Mouse (Mus musculus) MEL (cell line): ENCODE measurements around the gene Zswim7. TPM values are rescaled to one million over a fixed set of nuclear protein-coding genes. Genes with fewer than 3 reads are reported as not detected.

Experiments used
- DNase-seq: peaks from one replicate; pipeline ENCODE4 v3.0.0; 2011; ENCODE audit warnings: low read depth, low spot score
- H3K27ac ChIP-seq: 2 replicates; pipeline ENCODE4 v1.5.1; 2012; ENCODE audit warnings: low read depth, mild to moderate bottlenecking, control low read depth, low read length, moderate library complexity; ENCODE audit not compliant: control insufficient read depth
- H3K27me3 ChIP-seq, 2 experiments: fragments of 150-350 bp in 1 of 2; sonication (generic) in 1 of 2; 2 replicates each; pipeline ENCODE4 v1.6.1; 2012; ENCODE audit warnings: low read length in 2 of 2, mild to moderate bottlenecking in 2 of 2, improper control_type of control experiment in 1 of 2, moderate library complexity in 1 of 2; ENCODE audit not compliant: insufficient read depth in 2 of 2, control insufficient read depth in 1 of 2
- H3K36me3 ChIP-seq, 2 experiments: 2 replicates each; pipeline ENCODE4 v1.6.1; 2012 to 2014; ENCODE audit warnings: low read length in 2 of 2, improper control_type of control experiment in 1 of 2, inconsistent platforms in 1 of 2, mild to moderate bottlenecking in 1 of 2; ENCODE audit not compliant: insufficient read depth in 2 of 2, control insufficient read depth in 1 of 2
- H3K4me1 ChIP-seq, 2 experiments: fragments of 150-350 bp in 1 of 2; sonication (generic) in 1 of 2; 2 replicates each; pipeline ENCODE4 v1.6.1; 2012; ENCODE audit warnings: low read length in 2 of 2, improper control_type of control experiment in 1 of 2, mild to moderate bottlenecking in 1 of 2; ENCODE audit not compliant: insufficient read depth in 2 of 2, control insufficient read depth in 1 of 2
- H3K4me3 ChIP-seq, 2 experiments: fragments of 150-350 bp in 1 of 2; sonication (generic) in 1 of 2; 2 replicates each; pipeline ENCODE4 v1.5.1; 2012; ENCODE audit warnings: low read depth in 2 of 2, low read length in 2 of 2, mild to moderate bottlenecking in 2 of 2, moderate library complexity in 2 of 2, control low read depth in 1 of 2, improper control_type of control experiment in 1 of 2; ENCODE audit not compliant: control insufficient read depth in 1 of 2, insufficient read depth in 1 of 2
- H3K79me2 ChIP-seq: 2 replicates; pipeline ENCODE4 v1.6.1; 2012; ENCODE audit warnings: mild to moderate bottlenecking, low read length, moderate library complexity; ENCODE audit not compliant: control insufficient read depth, poor library complexity, insufficient read depth
- H3K9ac ChIP-seq: 2 replicates; pipeline ENCODE4 v1.6.1; 2012; ENCODE audit warnings: low read depth, mild to moderate bottlenecking, control low read depth, low read length, moderate library complexity; ENCODE audit not compliant: control insufficient read depth, poor library complexity, severe bottlenecking
- H3K9me3 ChIP-seq: fragments of 150-350 bp; sonication (generic); replicated peaks from 2 replicates; pipeline ENCODE4 v1.6.1; 2012; ENCODE audit warnings: mild to moderate bottlenecking, low read length, improper control_type of control experiment, moderate library complexity; ENCODE audit not compliant: insufficient read depth
- BHLHE40 ChIP-seq: IDR thresholded peaks from 2 replicates; pipeline ENCODE4 v1.6.1; 2012; ENCODE audit warnings: low read depth, mild to moderate bottlenecking, inconsistent platforms, low read length, improper control_type of control experiment, borderline replicate concordance
- CHD1 ChIP-seq: IDR thresholded peaks from 2 replicates; pipeline ENCODE4 v1.6.1; 2012; ENCODE audit warnings: low read depth, mild to moderate bottlenecking, inconsistent platforms, low read length, improper control_type of control experiment
- CHD2 ChIP-seq: IDR thresholded peaks from 2 replicates; pipeline ENCODE4 v1.6.1; 2011; ENCODE audit warnings: low read length, improper control_type of control experiment
- CTCF ChIP-seq, 3 experiments: IDR thresholded peaks in 2 of 3; conservative IDR thresholded peaks in 1 of 3; 2 replicates each; pipeline ENCODE4 v1.5.1; 2011 to 2012; ENCODE audit warnings: low read length in 3 of 3, low read depth in 2 of 3, mild to moderate bottlenecking in 2 of 3, improper control_type of control experiment in 1 of 3, inconsistent platforms in 1 of 3, mixed read lengths in 1 of 3, moderate library complexity in 1 of 3; ENCODE audit not compliant: control insufficient read depth in 1 of 3, insufficient read depth in 1 of 3, poor library complexity in 1 of 3, severe bottlenecking in 1 of 3
- E2F4 ChIP-seq: IDR thresholded peaks from 2 replicates; pipeline ENCODE4 v1.6.1; 2011; ENCODE audit warnings: low read depth, low read length, improper control_type of control experiment, borderline replicate concordance
- ELF1 ChIP-seq: IDR thresholded peaks from 2 replicates; pipeline ENCODE4 v1.6.1; 2014; ENCODE audit warnings: low read depth, mild to moderate bottlenecking, inconsistent platforms, low read length, improper control_type of control experiment, moderate library complexity
- EP300 ChIP-seq, 2 experiments: IDR thresholded peaks; 2 replicates each; pipeline ENCODE4 v1.6.1; 2011; ENCODE audit warnings: improper control_type of control experiment in 2 of 2, low read length in 2 of 2, low read depth in 1 of 2, mild to moderate bottlenecking in 1 of 2
- ETS1 ChIP-seq: IDR thresholded peaks from 2 replicates; pipeline ENCODE4 v1.6.1; 2012; ENCODE audit warnings: low read depth, mild to moderate bottlenecking, inconsistent platforms, low read length, improper control_type of control experiment, moderate library complexity
- GABPA ChIP-seq: IDR thresholded peaks from 2 replicates; pipeline ENCODE4 v1.6.1; 2012; ENCODE audit warnings: low read depth, mild to moderate bottlenecking, inconsistent platforms, low read length, improper control_type of control experiment, moderate library complexity
- GATA1 ChIP-seq: IDR thresholded peaks from 2 replicates; pipeline ENCODE4 v1.6.1; 2011; ENCODE audit warnings: low read depth, low read length, improper control_type of control experiment
- HCFC1 ChIP-seq: IDR thresholded peaks from 2 replicates; pipeline ENCODE4 v1.6.1; 2012; ENCODE audit warnings: low read depth, mild to moderate bottlenecking, inconsistent platforms, low read length, improper control_type of control experiment, moderate library complexity
- KAT2A ChIP-seq: conservative IDR thresholded peaks from 2 replicates; pipeline ENCODE4 v1.6.1; 2012; ENCODE audit warnings: low read depth, low read length, improper control_type of control experiment, inconsistent platforms
- MAX ChIP-seq: IDR thresholded peaks from 2 replicates; pipeline ENCODE4 v1.6.1; 2011; ENCODE audit warnings: low read length, improper control_type of control experiment
- MEF2A ChIP-seq: IDR thresholded peaks from 2 replicates; pipeline ENCODE4 v1.6.1; 2014; ENCODE audit warnings: low read depth, mild to moderate bottlenecking, inconsistent platforms, low read length, improper control_type of control experiment; ENCODE audit not compliant: poor library complexity, insufficient replicate concordance, severe bottlenecking; ENCODE audit errors: extremely low read depth
- MXI1 ChIP-seq: IDR thresholded peaks from 2 replicates; pipeline ENCODE4 v1.6.1; 2011; ENCODE audit warnings: mild to moderate bottlenecking, low read depth, low read length, improper control_type of control experiment
- MYB ChIP-seq: IDR thresholded peaks from 2 replicates; pipeline ENCODE4 v1.6.1; 2011; ENCODE audit warnings: mild to moderate bottlenecking, low read depth, low read length, improper control_type of control experiment
- MYC ChIP-seq: IDR thresholded peaks from 2 replicates; pipeline ENCODE4 v1.6.1; 2011; ENCODE audit warnings: low read depth, mild to moderate bottlenecking, low read length, improper control_type of control experiment, moderate library complexity
- NELFE ChIP-seq: IDR thresholded peaks from 2 replicates; pipeline ENCODE4 v1.6.1; 2011; ENCODE audit warnings: low read depth, low read length, improper control_type of control experiment
- NRF1 ChIP-seq: IDR thresholded peaks from 2 replicates; pipeline ENCODE4 v1.6.1; 2014; ENCODE audit warnings: low read depth, mild to moderate bottlenecking, inconsistent platforms, low read length, improper control_type of control experiment, moderate library complexity; ENCODE audit not compliant: poor library complexity, insufficient read depth, severe bottlenecking
- POLR2A ChIP-seq, 2 experiments: IDR thresholded peaks; 2 replicates each; pipeline ENCODE4 v1.6.1; 2011 to 2012; ENCODE audit warnings: low read length in 2 of 2, mild to moderate bottlenecking in 2 of 2, control low read depth in 1 of 2, improper control_type of control experiment in 1 of 2, low read depth in 1 of 2, moderate library complexity in 1 of 2; ENCODE audit not compliant: control insufficient read depth in 1 of 2, insufficient read depth in 1 of 2, poor library complexity in 1 of 2
- POLR2AphosphoS2 ChIP-seq: IDR thresholded peaks from 2 replicates; pipeline ENCODE4 v1.6.1; 2011; ENCODE audit warnings: low read length, improper control_type of control experiment
- POLR2AphosphoS5 ChIP-seq: IDR thresholded peaks from 2 replicates; pipeline ENCODE4 v1.6.1; 2012; ENCODE audit warnings: low read depth, borderline replicate concordance, mild to moderate bottlenecking, inconsistent platforms, low read length, moderate library complexity, mixed read lengths
- RAD21 ChIP-seq: IDR thresholded peaks from 2 replicates; pipeline ENCODE4 v1.6.1; 2011; ENCODE audit warnings: mild to moderate bottlenecking, low read depth, low read length, improper control_type of control experiment
- RCOR1 ChIP-seq: IDR thresholded peaks from 2 replicates; pipeline ENCODE4 v1.6.1; 2012; ENCODE audit warnings: low read depth, mild to moderate bottlenecking, inconsistent platforms, low read length, improper control_type of control experiment
- SIN3A ChIP-seq: IDR thresholded peaks from 2 replicates; pipeline ENCODE4 v1.6.1; 2012; ENCODE audit warnings: low read length, improper control_type of control experiment, inconsistent platforms
- SMC3 ChIP-seq: IDR thresholded peaks from 2 replicates; pipeline ENCODE4 v1.6.1; 2011; ENCODE audit warnings: low read depth, low read length, improper control_type of control experiment
- TAL1 ChIP-seq: IDR thresholded peaks from 2 replicates; pipeline ENCODE4 v1.6.1; 2012; ENCODE audit warnings: mild to moderate bottlenecking, inconsistent platforms, low read length, moderate library complexity, mixed read lengths
- TCF12 ChIP-seq: IDR thresholded peaks from 2 replicates; pipeline ENCODE4 v1.6.1; 2014; ENCODE audit warnings: low read depth, mild to moderate bottlenecking, inconsistent platforms, low read length, improper control_type of control experiment, moderate library complexity
- UBTF ChIP-seq: IDR thresholded peaks from 2 replicates; pipeline ENCODE4 v1.6.1; 2012; ENCODE audit warnings: low read depth, mild to moderate bottlenecking, inconsistent platforms, low read length, improper control_type of control experiment, moderate library complexity, borderline replicate concordance; ENCODE audit not compliant: insufficient read depth
- USF2 ChIP-seq, 2 experiments: IDR thresholded peaks; 2 replicates each; pipeline ENCODE4 v1.6.1; 2011 to 2012; ENCODE audit warnings: improper control_type of control experiment in 2 of 2, low read length in 2 of 2, borderline replicate concordance in 1 of 2, inconsistent platforms in 1 of 2, low read depth in 1 of 2, mild to moderate bottlenecking in 1 of 2; ENCODE audit not compliant: insufficient read depth in 1 of 2
- ZC3H11A ChIP-seq: IDR thresholded peaks from 2 replicates; pipeline ENCODE4 v1.6.1; 2012; ENCODE audit warnings: low read depth, mild to moderate bottlenecking, inconsistent platforms, low read length, improper control_type of control experiment
- ZNF384 ChIP-seq: IDR thresholded peaks from 2 replicates; pipeline ENCODE4 v1.6.1; 2012; ENCODE audit warnings: low read depth, mild to moderate bottlenecking, inconsistent platforms, low read length, improper control_type of control experiment
- polyA plus RNA-seq, 2 experiments: library from polyadenylated mRNA; stranded (reverse) in 1 of 2; unstranded in 1 of 2; fragments of >175 nt in 1 of 2; fragments of >200 nt in 1 of 2; gene quantifications; 2 replicates each; pipeline versions ENCODE4 v1.2.1 to v1.2.4; 2012; ENCODE audit warnings: low replicate concordance in 2 of 2, low read depth in 1 of 2; ENCODE audit not compliant: insufficient read length in 2 of 2, insufficient read depth in 1 of 2, missing spikeins in 1 of 2
- total RNA-seq: library from RNA; depleted of rRNA; stranded (reverse); fragments of 300-350 nt; gene quantifications from 2 replicates; pipeline ENCODE4 v1.2.3, GENCODE M21; 2012

Zswim7 gene
- total and polyA plus RNA-seq, 3 experiments: 15.1 to 18.7 TPM; not detected in 1

DNA sequence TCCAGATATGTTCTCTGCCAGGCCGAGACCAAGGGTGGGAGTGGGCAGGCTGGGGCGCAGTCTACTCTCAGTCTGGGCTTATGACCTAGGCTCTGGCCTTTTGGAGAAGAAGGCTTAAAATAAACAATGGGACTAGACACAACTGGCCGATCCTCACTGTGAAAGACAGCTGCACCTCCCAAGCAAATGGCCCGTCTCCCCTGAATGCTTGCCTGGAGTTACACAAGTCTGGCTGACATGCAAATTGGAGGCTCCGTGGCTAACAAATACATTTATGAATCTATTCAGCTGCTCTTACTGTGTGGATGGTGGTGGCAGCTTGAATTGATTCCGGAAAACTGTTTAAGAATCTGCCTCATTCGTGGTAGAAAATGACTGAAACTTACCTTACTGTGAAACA lies 15.5 kb downstream of the Zswim7 start:
- Histone ChIP-seq H3K36me3 (no peaks in the 10 kb centered on the region), H3K4me1 (no peaks in the 10 kb centered on the region), H3K9me3 (no peaks in the 10 kb centered on the region)
- no peak for DNase-seq
- TF ChIP-seq GATA1: no peak
- no peak for TF ChIP-seq ELF1
- TF ChIP-seq E2F4: no peak
- TF ChIP-seq KAT2A: no peak
- no peak for TF ChIP-seq GABPA
- no peak for TF ChIP-seq TAL1
- TF ChIP-seq RAD21: no peak
- no peak for TF ChIP-seq POLR2AphosphoS2
- TF ChIP-seq ETS1: no peak
- TF ChIP-seq RCOR1: no peak
- no peak for TF ChIP-seq ZNF384
- TF ChIP-seq MAX: no peak
- no peak for TF ChIP-seq BHLHE40
- TF ChIP-seq CHD2: no peak
- no peak for TF ChIP-seq SIN3A
- TF ChIP-seq CTCF (IDR thresholded peaks at IDR 0.05 in 2 of 3, conservative IDR thresholded peaks at IDR 0.05 in 1 of 3; ENCODE audit: control insufficient read depth in 1 of 3, insufficient read depth in 1 of 3, low read depth in 2 of 3, low read length in 3 of 3, poor library complexity in 1 of 3, severe bottlenecking in 1 of 3): no peak
- TF ChIP-seq CHD1: no peak
- TF ChIP-seq SMC3: no peak
- no peak for TF ChIP-seq POLR2AphosphoS5
- TF ChIP-seq TCF12: no peak
- TF ChIP-seq, all 39 proteins: peak for 0
- no peaks in the 10 kb centered on the region for H3K27me3 ChIP-seq
- H3K4me3 ChIP-seq: no peak overlapping the region
- H3K79me2 ChIP-seq: no peaks in the 10 kb centered on the region
- H3K9ac ChIP-seq: no peak overlapping the region
- H3K27ac ChIP-seq: no peak overlapping the region

DNA sequence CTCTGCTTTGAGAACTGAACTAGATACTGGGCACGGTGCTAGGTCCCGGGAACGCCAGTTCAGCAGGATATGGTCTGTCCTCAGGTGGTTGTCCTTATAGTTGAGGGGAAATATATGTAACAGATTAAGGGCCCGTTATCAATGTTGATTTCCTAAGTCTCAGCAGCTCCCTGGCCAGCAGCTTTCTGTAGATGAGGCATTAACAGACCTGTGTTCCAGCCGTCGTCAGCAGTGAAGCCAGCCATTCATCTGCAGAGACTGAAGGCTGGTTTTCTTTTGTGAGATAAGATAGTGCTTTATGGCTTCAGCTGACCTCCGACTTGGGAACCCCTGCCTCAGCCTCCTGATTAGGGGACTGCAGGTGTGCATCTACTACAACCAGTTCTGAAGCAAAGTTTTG lies 17.2 kb downstream of the Zswim7 start:
- DNase-seq: no peak
- Histone ChIP-seq H3K36me3 (no peaks in the 10 kb centered on the region), H3K4me1 (no peaks in the 10 kb centered on the region)

More for the DNA sequence above, 17.2 kb downstream of the Zswim7 start:
- no peak overlapping the region for H3K27ac ChIP-seq
- H3K4me3 ChIP-seq: no peak overlapping the region
- no peak overlapping the region for H3K9ac ChIP-seq
- H3K27me3 ChIP-seq: no peaks in the 10 kb centered on the region
- TF ChIP-seq NELFE (no peak), MEF2A (no peak), USF2 (IDR thresholded peaks at IDR 0.05; ENCODE audit: borderline replicate concordance in 1 of 2, insufficient read depth in 1 of 2, low read depth in 1 of 2, low read length in 2 of 2) (no peak), EP300 (IDR thresholded peaks at IDR 0.05; ENCODE audit: low read depth in 1 of 2, low read length in 2 of 2) (no peak), HCFC1 (no peak), MXI1 (no peak), MYB (no peak), CHD1 (no peak), UBTF (no peak), CHD2 (no peak), GABPA (no peak), SIN3A (no peak), MYC (no peak), ZC3H11A (no peak), POLR2A (IDR thresholded peaks at IDR 0.05; ENCODE audit: control insufficient read depth in 1 of 2, insufficient read depth in 1 of 2, low read depth in 1 of 2, low read length in 2 of 2, poor library complexity in 1 of 2) (no peak), GATA1 (no peak), NRF1 (no peak), BHLHE40 (no peak)
- no peaks in the 10 kb centered on the region for H3K9me3 ChIP-seq
- no peaks in the 10 kb centered on the region for H3K79me2 ChIP-seq
